Mouse (Mus musculus): ENCODE results near the gene Zfp607a. TPM values are rescaled to one million over a fixed set of nuclear protein-coding genes. Genes with fewer than 3 reads are reported as not detected.
"Not testable (repeated sequence)": the region's sequence is repeated elsewhere in the genome, so short reads cannot be mapped to it uniquely, and the experiment has no call there.

Zfp607a gene
- total RNA-seq (2021) = 1 to 10 TPM; 4.6 to 5.4 TPM
- long read RNA-seq, experiment 1, partial matches to known transcripts = 0 of 4 reads
- long read RNA-seq, experiment 1, other reads (novel, unspliced or antisense) = 2 of 4 reads
- long read RNA-seq, experiment 2, partial matches to known transcripts = 0 of 3 reads
- long read RNA-seq, experiment 2, other reads (novel, unspliced or antisense) = 0 of 3 reads

GRCm38 (mm10) chr7:27857227-27857626 lies at the start of gene Zfp607a:
TSS of gene Zfp607a (plus strand) at chr7:27857527.
- no peak for DNase-seq

- DNase-seq = no peak
These were observed 38.7 kb upstream of the Zfp607a start for GRCm38 (mm10) chr7:27818526-27819110.

GRCm38 (mm10) chr7:27822611-27823010 lies 34.7 kb upstream of the Zfp607a start:
- DNase-seq = no peak

GRCm38 (mm10) chr7:27834131-27834530 lies 23.2 kb upstream of the Zfp607a start:
- DNase-seq = no peak

- DNase-seq = peak in 1 of 2 experiments; percentile 1
These were observed 19.4 kb upstream of the Zfp607a start for GRCm38 (mm10) chr7:27837896-27838295.

- DNase-seq = peak; percentile 92 to 93
These were observed 18.7 kb upstream of the Zfp607a start, which contains the start of gene Zfp59 for GRCm38 (mm10) chr7:27838323-27839249. TSS of gene Zfp59 (plus strand) at chr7:27838607.

GRCm38 (mm10) chr7:27839596-27839995 lies 17.7 kb upstream of the Zfp607a start:
- DNase-seq = no peak

GRCm38 (mm10) chr7:27840104-27840503 lies 17.2 kb upstream of the Zfp607a start:
- no peak for DNase-seq

GRCm38 (mm10) chr7:27859301-27860251 lies 2.2 kb downstream of the Zfp607a start:
- DNase-seq = peak; percentile 7 to 12

GRCm38 (mm10) chr7:27860396-27861235 lies 3.3 kb downstream of the Zfp607a start:
- DNase-seq = peak; percentile 83 to 89

- DNase-seq = not testable (repeated sequence)
These were observed 5.3 kb downstream of the Zfp607a start for GRCm38 (mm10) chr7:27862578-27862977.

GRCm38 (mm10) chr7:27881721-27882120 lies 24.4 kb downstream of the Zfp607a start:
- DNase-seq = no peak

- DNase-seq = no peak
These were observed 43.3 kb downstream of the Zfp607a start for GRCm38 (mm10) chr7:27900601-27901000.

- no peak for DNase-seq
These were observed 47.9 kb downstream of the Zfp607a start for GRCm38 (mm10) chr7:27905061-27905848.

- not testable (repeated sequence) for DNase-seq
These were observed 53.6 kb downstream of the Zfp607a start for GRCm38 (mm10) chr7:27910952-27911351.

GRCm38 (mm10) chr7:27927041-27927440 lies 69.7 kb downstream of the Zfp607a start:
- not testable (repeated sequence) for DNase-seq

- DNase-seq = peak; percentile 76 to 83
These were observed 71.7 kb downstream of the Zfp607a start, which contains the start of gene Zfp974 for GRCm38 (mm10) chr7:27928818-27929695. TSS of gene Zfp974 (minus strand) at chr7:27929460.

All from adrenal gland, postnatal 36 days (tissue).